ENCODE assay signal across 11 mouse cellular contexts in genomic region chr3:123333055-123333424, GRCm38 (mm10). TPM values are rescaled to one million over a fixed set of nuclear protein-coding genes. Genes with fewer than 3 reads are reported as not detected.
A peak's percentile ranks its signal among the peaks of the same experiment; 100 is the strongest.
DNase-seq lines count a peak whose midpoint lies in the region; ATAC-seq and TF ChIP-seq lines count a peak whose summit lies in the region.
"Had no signal": no experiment of that assay in that cellular context is flagged by ENCODE, and none has a peak within 500 bp of the region (broad histone marks: within the 10 kb centered on the region; RNA-seq: fewer than 3 reads in every experiment).

No protein-coding gene starts in this region.

- no peak for ATAC-seq in intestine, embryonic 14.5 days (replicated peaks; ENCODE audit: low FRiP score, low TSS enrichment, low read depth)
- ATAC-seq in lung, embryonic 14.5 days (ENCODE audit: insufficient read depth), result peak; percentile 32; the same call in 1 of the 2 replicates
- ATAC-seq in midbrain, postnatal 0 days (ENCODE audit: low FRiP score), result no peak

- in situ Hi-C loops in CH12.LX (cut with MboI; ENCODE audit: low pct_ligation_motif_present, low pct_unique_long_range_greater_than_20kb, low sequenced_read_pairs), result no loop called here

- H3K79me2 ChIP-seq in CH12.LX (replicated peaks; ENCODE audit: control insufficient read depth, extremely low read depth, insufficient read depth, poor library complexity, severe bottlenecking), result peaks cover 6% of the 10 kb centered on the region; the same call in 1 of the 2 replicates

- H3K4me1 ChIP-seq in CH12.LX (ENCODE audit: control insufficient read depth in 1 of 2, insufficient read depth in 2 of 2), result peaks cover 20 to 59% of the 10 kb centered on the region in 2 experiments
- peaks cover 65% of the 10 kb centered on the region for H3K4me1 ChIP-seq in intestine, embryonic 14.5 days (replicated peaks; ENCODE audit: control insufficient read depth, insufficient read depth, low read length)
- H3K4me1 ChIP-seq in lung, embryonic 14.5 days (ENCODE audit: insufficient read depth), result peaks cover 18% of the 10 kb centered on the region
- no peaks in the 10 kb centered on the region for H3K4me1 ChIP-seq in midbrain, postnatal 0 days (ENCODE audit: insufficient read depth, low read length)

- no peak for TF ChIP-seq POLR2A in CH12.LX (IDR thresholded peaks at IDR 0.05; ENCODE audit: low read depth, low read length)

- dilution Hi-C loops in CH12.LX (cut with MboI; ENCODE audit: extremely low pct_ligation_motif_present, extremely low pct_unique_long_range_greater_than_20kb, low sequenced_read_pairs), result no loop called here

- no peak overlapping the region for H3K9ac ChIP-seq in CH12.LX (ENCODE audit: insufficient read depth, low read depth)
- no peak overlapping the region for H3K9ac ChIP-seq in intestine, embryonic 14.5 days (ENCODE audit: low read length)
- no peak overlapping the region for H3K9ac ChIP-seq in lung, embryonic 14.5 days
- no peak overlapping the region for H3K9ac ChIP-seq in midbrain, postnatal 0 days (replicated peaks; ENCODE audit: low read length, poor library complexity, severe bottlenecking)

- no peaks in the 10 kb centered on the region for H3K27me3 ChIP-seq in CH12.LX (replicated peaks)
- H3K27me3 ChIP-seq in intestine, embryonic 14.5 days (replicated peaks; ENCODE audit: control insufficient read depth, insufficient read depth, low read length), result no peaks in the 10 kb centered on the region
- no peaks in the 10 kb centered on the region for H3K27me3 ChIP-seq in lung, embryonic 14.5 days (ENCODE audit: insufficient read depth, low read length)
- no peaks in the 10 kb centered on the region for H3K27me3 ChIP-seq in midbrain, postnatal 0 days (ENCODE audit: insufficient read depth, low read length)

- peaks cover 10 to 27% of the 10 kb centered on the region in 2 experiments for H3K36me3 ChIP-seq in CH12.LX (replicated peaks in 1 of 2; ENCODE audit: control insufficient read depth in 1 of 2, insufficient read depth in 1 of 2, low read length in 1 of 2)
- H3K36me3 ChIP-seq in intestine, embryonic 14.5 days (ENCODE audit: control insufficient read depth, insufficient read depth, low read length), result peaks cover 15% of the 10 kb centered on the region
- H3K36me3 ChIP-seq in lung, embryonic 14.5 days (ENCODE audit: insufficient read depth), result no peaks in the 10 kb centered on the region; the same call in 1 of the 2 replicates
- H3K36me3 ChIP-seq in midbrain, postnatal 0 days (ENCODE audit: insufficient read depth, low read length), result no peaks in the 10 kb centered on the region

- 11% methylated on average over 4 of the region's 4 CpGs for WGBS in intestine, embryonic 14.5 days
- WGBS in lung, embryonic 14.5 days, result 3% methylated on average over 4 of the region's 4 CpGs
- 53% methylated on average over 4 of the region's 4 CpGs for WGBS in midbrain, postnatal 0 days

- no peak overlapping the region for H3K4me2 ChIP-seq in CH12.LX (ENCODE audit: insufficient read depth, low read depth, poor library complexity, severe bottlenecking)
- no peak overlapping the region for H3K4me2 ChIP-seq in intestine, embryonic 14.5 days (ENCODE audit: low read length)
- H3K4me2 ChIP-seq in lung, embryonic 14.5 days, result no peak overlapping the region
- no peak overlapping the region for H3K4me2 ChIP-seq in midbrain, postnatal 0 days (ENCODE audit: low read depth, low read length, poor library complexity, severe bottlenecking)

- H3K4me3 ChIP-seq in CH12.LX (replicated peaks in 1 of 3; ENCODE audit: low read depth in 2 of 3, low read length in 2 of 3, poor library complexity in 1 of 3), result no peak overlapping the region
- H3K4me3 ChIP-seq in intestine, embryonic 14.5 days (ENCODE audit: low read depth, low read length), result no peak overlapping the region
- H3K4me3 ChIP-seq in lung, embryonic 14.5 days (ENCODE audit: low read depth, low read length), result no peak overlapping the region
- no peak overlapping the region for H3K4me3 ChIP-seq in midbrain, postnatal 0 days (ENCODE audit: low read depth, low read length)

- peak; percentile 28 for DNase-seq in embryo, embryonic 11 days
- no peak for DNase-seq in embryo, embryonic 9.5 days (ENCODE audit: extremely low spot score)
- no peak for DNase-seq in CH12.LX (ENCODE audit: extremely low read depth)
- DNase-seq in intestine, embryonic 14.5 days (ENCODE audit: low spot score), result peak; percentile 61
- peak; percentile 87 for DNase-seq in lung, embryonic 14.5 days
- DNase-seq in cerebellum, postnatal 4 days (ENCODE audit: low spot score in 2 of 2), result no peak
- no peak for DNase-seq in midbrain, postnatal 0 days (ENCODE audit: low spot score)
- no peak for DNase-seq in layer of hippocampus, adult 11-12 months (ENCODE audit: low spot score)
- DNase-seq: cerebellum, adult 11-12 months; gastrocnemius, postnatal 36 days; retina, postnatal 1 day had no signal

- TF ChIP-seq EP300 in CH12.LX (IDR thresholded peaks at IDR 0.05; ENCODE audit: low read length), result no peak

- peak overlapping the region; percentile 57; the same call in 1 of the 2 replicates for H3K27ac ChIP-seq in CH12.LX (ENCODE audit: insufficient read depth, low read depth)
- peak overlapping the region; percentile 93 for H3K27ac ChIP-seq in intestine, embryonic 14.5 days (ENCODE audit: low read depth)
- H3K27ac ChIP-seq in lung, embryonic 14.5 days (ENCODE audit: low read depth), result no peak overlapping the region
- no peak overlapping the region for H3K27ac ChIP-seq in midbrain, postnatal 0 days (ENCODE audit: low read depth, low read length)

- no peak for TF ChIP-seq CTCF in CH12.LX (conservative IDR thresholded peaks at IDR 0.05 in 1 of 2, IDR thresholded peaks at IDR 0.05 in 1 of 2; ENCODE audit: low read depth in 2 of 2, low read length in 2 of 2)
- no peak for TF ChIP-seq CTCF in lung, embryonic 14.5 days (IDR thresholded peaks at IDR 0.05; ENCODE audit: low read depth)
- no peak for TF ChIP-seq CTCF in midbrain, postnatal 0 days (IDR thresholded peaks at IDR 0.05)

- no peaks in the 10 kb centered on the region for H3K9me3 ChIP-seq in CH12.LX (replicated peaks; ENCODE audit: low read length)
- no peaks in the 10 kb centered on the region for H3K9me3 ChIP-seq in intestine, embryonic 14.5 days (ENCODE audit: control insufficient read depth, low read length)
- H3K9me3 ChIP-seq in lung, embryonic 14.5 days (ENCODE audit: low read depth, low read length), result no peaks in the 10 kb centered on the region
- no peaks in the 10 kb centered on the region for H3K9me3 ChIP-seq in midbrain, postnatal 0 days (ENCODE audit: low read length)

- TF ChIP-seq RAD21 in CH12.LX (IDR thresholded peaks at IDR 0.05; ENCODE audit: low read depth, low read length), result no peak

TF ChIP-seq in CH12.LX, 34 proteins besides CTCF, POLR2A, EP300 and RAD21:
- no peak for TF ChIP-seq SIN3A (IDR thresholded peaks at IDR 0.05; ENCODE audit: low read length)
- no peak for TF ChIP-seq NRF1 (IDR thresholded peaks at IDR 0.05; ENCODE audit: low read depth, low read length)
- TF ChIP-seq JUND (conservative IDR thresholded peaks at IDR 0.05; ENCODE audit: low read depth, low read length), result no peak
- TF ChIP-seq MAFK (IDR thresholded peaks at IDR 0.05; ENCODE audit: insufficient replicate concordance, low read length), result peak; percentile 77; the same call in 1 of the 2 replicates
- TF ChIP-seq CHD2 (IDR thresholded peaks at IDR 0.05; ENCODE audit: low read length), result no peak
- no peak for TF ChIP-seq HCFC1 (IDR thresholded peaks at IDR 0.05; ENCODE audit: low read depth, low read length)

RNA-seq across cellular contexts. Expression of gene Mettl14, which starts 52.9 kb away (rescaled TPM):
- 5.7 and 6.0 TPM in 2 replicates for total RNA-seq in CH12.LX (2012; rRNA removed)
- 8.1 and 8.7 TPM in 2 replicates for total RNA-seq in CH12.LX (2014; rRNA removed)
- 12.8 and 13.3 TPM in 2 replicates for polyA plus RNA-seq in CH12.LX (2012; ENCODE audit: insufficient read length, low read depth)
- 20.6 and 22.8 TPM in 2 replicates for polyA plus RNA-seq in intestine, embryonic 14.5 days (2014; fragmentation: Nextera tagmentation; extraction: Ambion mirVana)
- 20.1 and 21.0 TPM in 2 replicates for polyA plus RNA-seq in lung, embryonic 14.5 days (2014; fragmentation: Nextera tagmentation; extraction: Ambion mirVana)
- total RNA-seq in midbrain, postnatal 0 days (2014; rRNA removed), result 3.8 and 7.5 TPM in 2 replicates
- polyA plus RNA-seq in midbrain, postnatal 0 days (2015; fragmentation: Nextera tagmentation; extraction: Ambion mirVana), result 14.1 and 14.4 TPM in 2 replicates

Comparison
In these comparisons a context has a peak if more than half of its experiments do, and no peak if none do; other contexts are left out.
1. DNase-seq: peak in embryo, embryonic 11 days (single experiment), intestine, embryonic 14.5 days (single experiment) and lung, embryonic 14.5 days (single experiment); none in embryo, embryonic 9.5 days (single experiment), CH12.LX (single experiment), cerebellum, postnatal 4 days (0 of 2), midbrain, postnatal 0 days (single experiment) and layer of hippocampus, adult 11-12 months (single experiment).
2. H3K27ac ChIP-seq: peak in CH12.LX (single experiment) and intestine, embryonic 14.5 days (single experiment); none in lung, embryonic 14.5 days (single experiment) and midbrain, postnatal 0 days (single experiment).